18 mouse cellular contexts compared by ENCODE assay signal in the genomic region with DNA sequence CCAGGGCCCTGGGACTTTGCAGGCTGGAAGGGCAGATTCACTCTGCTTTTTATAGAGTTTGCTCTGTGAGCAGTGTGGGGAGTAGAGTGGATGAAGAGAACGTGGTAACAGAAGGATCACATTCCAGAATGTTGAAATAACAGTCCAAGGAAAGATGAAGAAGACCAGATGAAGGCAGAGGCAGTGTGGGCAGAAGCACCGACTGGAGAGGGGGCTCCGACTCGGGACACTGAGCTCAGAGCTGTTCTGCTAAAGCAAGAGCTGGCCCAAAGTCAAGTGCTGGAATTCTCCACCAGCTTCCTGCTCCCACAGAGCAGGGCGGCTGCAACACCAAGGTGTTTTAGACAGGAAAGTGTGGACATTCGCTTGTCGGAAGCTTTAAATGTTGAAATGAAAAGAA.
A peak's percentile ranks its signal among the peaks of the same experiment; 100 is the strongest.
DNase-seq lines count a peak whose midpoint lies in the region; ATAC-seq and TF ChIP-seq lines count a peak whose summit lies in the region.
"Had no signal": no experiment of that assay in that cellular context is flagged by ENCODE, and none has a peak within 500 bp of the region (broad histone marks: within the 10 kb centered on the region; RNA-seq: fewer than 3 reads in every experiment).

No protein-coding gene starts in this region.

- H3K36me3 ChIP-seq in heart, embryonic 14.5 days (ENCODE audit: control insufficient read depth, insufficient read depth, low read length): no peaks in the 10 kb centered on the region
- H3K36me3 ChIP-seq in heart, embryonic 11.5 days (ENCODE audit: control insufficient read depth, insufficient read depth, low read length): no peaks in the 10 kb centered on the region
- H3K36me3 ChIP-seq: embryonic facial prominence, embryonic 12.5 days; liver, embryonic 12.5 days; midbrain, embryonic 10.5 days; neural tube, embryonic 15.5 days had no signal

- no peak for ATAC-seq in heart, embryonic 14.5 days (ENCODE audit: insufficient number of reproducible peaks, insufficient read depth, low FRiP score, low read depth)
- ATAC-seq in heart, embryonic 11.5 days (replicated peaks; ENCODE audit: insufficient number of reproducible peaks, low FRiP score, low TSS enrichment): no peak
- ATAC-seq: forebrain, postnatal 0 days; liver, embryonic 12.5 days; lung, postnatal 0 days had no signal

- peak overlapping the region; percentile 41 for H3K4me2 ChIP-seq in heart, embryonic 14.5 days (ENCODE audit: low read length)
- no peak overlapping the region for H3K4me2 ChIP-seq in heart, embryonic 11.5 days
- H3K4me2 ChIP-seq: embryonic facial prominence, embryonic 12.5 days; liver, embryonic 12.5 days; neural tube, embryonic 15.5 days had no signal

- WGBS in heart, embryonic 14.5 days: 33% methylated on average over 7 of the region's 7 CpGs
- 53% methylated on average over 7 of the region's 7 CpGs for WGBS in heart, embryonic 11.5 days (ENCODE audit: insufficient replicate concordance)

- H3K27ac ChIP-seq in heart, embryonic 14.5 days (replicated peaks in 1 of 2; ENCODE audit: control insufficient read depth in 1 of 2, insufficient read depth in 1 of 2, low read depth in 2 of 2, low read length in 2 of 2): no peak overlapping the region
- no peak overlapping the region for H3K27ac ChIP-seq in heart, embryonic 11.5 days (ENCODE audit: low read depth, low read length)
- H3K27ac ChIP-seq in layer of hippocampus, adult 2 months: 0 out of 2 replicates have a peak overlapping the region, but pooled peaks have one; percentile 36
- H3K27ac ChIP-seq: embryonic facial prominence, embryonic 12.5 days; liver, embryonic 12.5 days; midbrain, embryonic 10.5 days; neural tube, embryonic 15.5 days had no signal

- no peaks in the 10 kb centered on the region for H3K9me3 ChIP-seq in heart, embryonic 14.5 days (ENCODE audit: control insufficient read depth, low read length)
- no peaks in the 10 kb centered on the region for H3K9me3 ChIP-seq in heart, embryonic 11.5 days (replicated peaks; ENCODE audit: control insufficient read depth, low read length)
- H3K9me3 ChIP-seq: embryonic facial prominence, embryonic 12.5 days; liver, embryonic 12.5 days; midbrain, embryonic 10.5 days; neural tube, embryonic 15.5 days had no signal

- DNase-seq in layer of hippocampus, adult 2 months (ENCODE audit: low spot score in 2 of 2): peak in 1 of 2 experiments; percentile 40
- no peak for DNase-seq in layer of hippocampus, adult 9-10 months (ENCODE audit: low spot score)
- peak; percentile 37 to 40 for DNase-seq in right cerebral cortex, postnatal 10 days (ENCODE audit: low spot score in 2 of 2)
- DNase-seq in right cerebral cortex, postnatal 4 days: no peak
- no peak for DNase-seq in B cell, adult 2 months
- DNase-seq: adrenal gland, adult 8-10 months; cerebellum, adult 18-20 months; forebrain, postnatal 0 days; gastrocnemius, postnatal 25 days; kidney, postnatal 14 days; retina, postnatal 1 day had no signal

- H3K4me1 ChIP-seq in heart, embryonic 14.5 days (ENCODE audit: control insufficient read depth in 2 of 2, insufficient read depth in 2 of 2, low read length in 2 of 2): peaks cover 6 to 7% of the 10 kb centered on the region in 2 experiments; a peak in 3 of 4 replicates
- H3K4me1 ChIP-seq in heart, embryonic 11.5 days (ENCODE audit: control insufficient read depth, insufficient read depth, low read length): no peaks in the 10 kb centered on the region
- H3K4me1 ChIP-seq: embryonic facial prominence, embryonic 12.5 days; liver, embryonic 12.5 days; midbrain, embryonic 10.5 days; neural tube, embryonic 15.5 days had no signal

- TF ChIP-seq CTCF in layer of hippocampus, adult 2 months (conservative IDR thresholded peaks at IDR 0.05): no peak

- H3K27me3 ChIP-seq in heart, embryonic 14.5 days (ENCODE audit: control insufficient read depth, insufficient read depth, low read length): no peaks in the 10 kb centered on the region
- no peaks in the 10 kb centered on the region for H3K27me3 ChIP-seq in heart, embryonic 11.5 days (ENCODE audit: control insufficient read depth, insufficient read depth, low read length)
- H3K27me3 ChIP-seq: embryonic facial prominence, embryonic 12.5 days; liver, embryonic 12.5 days; neural tube, embryonic 15.5 days had no signal

- no peak overlapping the region for H3K4me3 ChIP-seq in heart, embryonic 14.5 days (ENCODE audit: control insufficient read depth in 1 of 2, insufficient read depth in 1 of 2, low read depth in 1 of 2, low read length in 2 of 2)
- H3K4me3 ChIP-seq in heart, embryonic 11.5 days (ENCODE audit: low read depth, low read length): no peak overlapping the region
- H3K4me3 ChIP-seq in layer of hippocampus, adult 2 months: no peak overlapping the region
- H3K4me3 ChIP-seq: embryonic facial prominence, embryonic 12.5 days; liver, embryonic 12.5 days; midbrain, embryonic 10.5 days; neural tube, embryonic 15.5 days had no signal

- H3K9ac ChIP-seq in heart, embryonic 14.5 days (ENCODE audit: low read length): peak overlapping the region; percentile 18; the same call in 1 of the 2 replicates
- H3K9ac ChIP-seq in heart, embryonic 11.5 days (ENCODE audit: low read depth, low read length): no peak overlapping the region
- H3K9ac ChIP-seq: embryonic facial prominence, embryonic 12.5 days; forebrain, postnatal 0 days; liver, embryonic 12.5 days; neural tube, embryonic 15.5 days had no signal

Comparison
In these comparisons a context has a peak if more than half of its experiments do, and no peak if none do; other contexts are left out.
1. DNase-seq: peak in right cerebral cortex, postnatal 10 days (2 of 2); none in layer of hippocampus, adult 9-10 months (single experiment), right cerebral cortex, postnatal 4 days (single experiment) and B cell, adult 2 months (0 of 2).